Mouse (Mus musculus) gastrocnemius, adult 2 months (tissue): ENCODE measurements around the gene 4833439L19Rik. TPM values are rescaled to one million over a fixed set of nuclear protein-coding genes. Genes with fewer than 3 reads are reported as not detected.
"Not testable (repeated sequence)": the region's sequence is repeated elsewhere in the genome, so short reads cannot be mapped to it uniquely, and the experiment has no call there.

Experiments used
- DNase-seq: peaks from one replicate; pipeline ENCODE4 v3.0.0; 2022
- H3K27ac ChIP-seq: fragments of 200-600 bp; 2 replicates; pipeline ENCODE4 v1.8.1; 2022; ENCODE audit warnings: mild to moderate bottlenecking
- H3K4me3 ChIP-seq: fragments of 200-600 bp; 2 replicates; pipeline ENCODE4 v1.8.1; 2022; ENCODE audit warnings: mild to moderate bottlenecking, moderate library complexity
- CTCF ChIP-seq: fragments of 200-600 bp; IDR thresholded peaks from 2 replicates; pipeline ENCODE4 v1.8.1; 2022; ENCODE audit warnings: antibody characterized with exemption, mild to moderate bottlenecking, moderate library complexity
- intact Hi-C: fragments of 180-260 bp; cut with DNase I; formaldehyde crosslinking; loops from one replicate; pipeline ENCODE4 v1.15.1; 2025
- long read RNA-seq, 2 experiments: library from polyadenylated mRNA; stranded (forward); transcript quantifications; one replicate each; pipeline ENCODE4 v2.0.0; 2021
- total RNA-seq, 2 experiments: library from RNA; stranded (reverse); gene quantifications; 2 replicates each; pipeline ENCODE4 v1.2.3; 2021

4833439L19Rik gene
- 100 to 1,000 TPM; 192 to 200 TPM for total RNA-seq
- long read RNA-seq, experiment 1, transcript 4833439L19Rik-208 (8 exons, 2,502 nt) = minor isoform, 6 of 603 reads
- long read RNA-seq, experiment 1, transcript 4833439L19Rik-201 (9 exons, 2,727 nt) = major isoform, 53 of 603 reads
- long read RNA-seq, experiment 1, transcript 4833439L19Rik-209 (5 exons, 946 nt) = minor isoform, 23 of 603 reads
- long read RNA-seq, experiment 1, partial matches to known transcripts = 79 of 603 reads
- long read RNA-seq, experiment 1, other reads (novel, unspliced or antisense) = 442 of 603 reads
- long read RNA-seq, experiment 2, transcript 4833439L19Rik-209 (5 exons, 946 nt) = minor isoform, 32 of 614 reads
- long read RNA-seq, experiment 2, transcript 4833439L19Rik-208 (8 exons, 2,502 nt) = minor isoform, 6 of 614 reads
- long read RNA-seq, experiment 2, transcript 4833439L19Rik-201 (9 exons, 2,727 nt) = major isoform, 46 of 614 reads
- long read RNA-seq, experiment 2, partial matches to known transcripts = 115 of 614 reads
- long read RNA-seq, experiment 2, other reads (novel, unspliced or antisense) = 415 of 614 reads

GRCm38 (mm10) chr13:54565201-54565581 is at the start of gene 4833439L19Rik:
4833439L19Rik (minus strand) TSS chr13:54565435.
- peak within 1 kb of the TSS; percentile 86 for H3K4me3 ChIP-seq
- intact Hi-C loops = loop anchor here (5.0 kb wide), 1 partner anchor 98 kb away; the partner anchor contains the start of gene Thoc3
- H3K27ac ChIP-seq = peak within 1 kb of the TSS; percentile 98
- TF ChIP-seq CTCF = no peak
- peak; percentile 97 for DNase-seq

GRCm38 (mm10) chr13:54613141-54613540 is 47.9 kb upstream of the 4833439L19Rik start:
- TF ChIP-seq CTCF = peak; percentile 32
- not testable (repeated sequence) for DNase-seq, H3K27ac ChIP-seq, H3K4me3 ChIP-seq
- intact Hi-C loops = loop anchor here (5.0 kb wide), 1 partner anchor 79 kb away; the partner anchor contains the start of gene Rnf44

GRCm38 (mm10) chr13:54610972-54611754 is 45.9 kb upstream of the 4833439L19Rik start, which contains the start of gene Cltb:
Cltb (minus strand) TSS chr13:54611344.
- Histone ChIP-seq H3K27ac (peak within 1 kb of the TSS; percentile 98), H3K4me3 (peak within 1 kb of the TSS; percentile 99)
- intact Hi-C loops = loop anchor here (5.0 kb wide), 1 partner anchor 81 kb away; the partner anchor contains the start of gene Rnf44
- peak; percentile 96 for DNase-seq
- TF ChIP-seq CTCF = no peak

- Histone ChIP-seq H3K27ac (peak overlapping the region; percentile 98), H3K4me3 (peak overlapping the region; percentile 99)
- intact Hi-C loops = loop anchor here (5.0 kb wide), 1 partner anchor 82 kb away; the partner anchor contains the start of gene Rnf44
- DNase-seq = peak; percentile 67
- no peak for TF ChIP-seq CTCF
Measured at GRCm38 (mm10) chr13:54610613-54610971, 45.4 kb upstream of the 4833439L19Rik start.

- Histone ChIP-seq H3K4me3 (peak overlapping the region; percentile 99), H3K27ac (peak overlapping the region; percentile 98)
- no peak for DNase-seq
- no peak for TF ChIP-seq CTCF
- intact Hi-C loops = loop anchor here (2.0 kb wide), 1 partner anchor 16 kb away; no protein-coding TSS in a partner anchor
Measured at GRCm38 (mm10) chr13:54609301-54609700, 44.1 kb upstream of the 4833439L19Rik start.

GRCm38 (mm10) chr13:54608666-54609065 is 43.4 kb upstream of the 4833439L19Rik start:
- TF ChIP-seq CTCF = no peak
- Histone ChIP-seq H3K4me3 (peak overlapping the region; percentile 99), H3K27ac (peak overlapping the region; percentile 98)
- DNase-seq = peak; percentile 67
- intact Hi-C loops = loop anchor here (2.0 kb wide), 1 partner anchor 16 kb away; no protein-coding TSS in a partner anchor

- peak overlapping the region; percentile 99; the same call in 1 of the 2 replicates for H3K4me3 ChIP-seq
- intact Hi-C loops = loop anchor here (2.0 kb wide), 1 partner anchor 15 kb away; no protein-coding TSS in a partner anchor
- no peak for TF ChIP-seq CTCF
- peak overlapping the region; percentile 98 for H3K27ac ChIP-seq
- no peak for DNase-seq
Measured at GRCm38 (mm10) chr13:54608002-54608401, 42.8 kb upstream of the 4833439L19Rik start.

- Histone ChIP-seq H3K27ac (peak overlapping the region; percentile 48), H3K4me3 (no peak overlapping the region)
- no peak for TF ChIP-seq CTCF
- no peak for DNase-seq
- intact Hi-C loops = no loop called here
Measured at GRCm38 (mm10) chr13:54607204-54607603, 42.0 kb upstream of the 4833439L19Rik start.

GRCm38 (mm10) chr13:54605426-54605825 is 40.2 kb upstream of the 4833439L19Rik start:
- intact Hi-C loops = no loop called here
- no peak for TF ChIP-seq CTCF
- Histone ChIP-seq H3K4me3 (peak overlapping the region; percentile 36; the same call in 1 of the 2 replicates), H3K27ac (peak overlapping the region; percentile 87)
- DNase-seq = no peak

- H3K27ac ChIP-seq = peak overlapping the region; percentile 87; the same call in 1 of the 2 replicates
- intact Hi-C loops = no loop called here
- DNase-seq = no peak
- no peak for TF ChIP-seq CTCF
- no peak overlapping the region for H3K4me3 ChIP-seq
Measured at GRCm38 (mm10) chr13:54604221-54604620, 39.0 kb upstream of the 4833439L19Rik start.

GRCm38 (mm10) chr13:54603501-54603900 is 38.3 kb upstream of the 4833439L19Rik start:
- no peak for DNase-seq
- TF ChIP-seq CTCF = no peak
- Histone ChIP-seq H3K27ac (no peak overlapping the region), H3K4me3 (no peak overlapping the region)
- intact Hi-C loops = no loop called here

- Histone ChIP-seq H3K27ac (0 out of 2 replicates have a peak overlapping the region, but pooled peaks have one; percentile 12), H3K4me3 (no peak overlapping the region)
- DNase-seq = no peak
- intact Hi-C loops = no loop called here
- no peak for TF ChIP-seq CTCF
Measured at GRCm38 (mm10) chr13:54602639-54603111, 37.4 kb upstream of the 4833439L19Rik start.
